Mouse (Mus musculus): ENCODE data around the gene Lysmd4.

Lysmd4 gene

GRCm38 (mm10) chr7:67342067-67342625 lies 119.8 kb downstream of the Lysmd4 start:
- no peak for DNase-seq (ENCODE audit: low read depth, low spot score)

- no peak for DNase-seq (ENCODE audit: low read depth, low spot score)
Observed at GRCm38 (mm10) chr7:67344443-67344842, 122.1 kb downstream of the Lysmd4 start.

DNA sequence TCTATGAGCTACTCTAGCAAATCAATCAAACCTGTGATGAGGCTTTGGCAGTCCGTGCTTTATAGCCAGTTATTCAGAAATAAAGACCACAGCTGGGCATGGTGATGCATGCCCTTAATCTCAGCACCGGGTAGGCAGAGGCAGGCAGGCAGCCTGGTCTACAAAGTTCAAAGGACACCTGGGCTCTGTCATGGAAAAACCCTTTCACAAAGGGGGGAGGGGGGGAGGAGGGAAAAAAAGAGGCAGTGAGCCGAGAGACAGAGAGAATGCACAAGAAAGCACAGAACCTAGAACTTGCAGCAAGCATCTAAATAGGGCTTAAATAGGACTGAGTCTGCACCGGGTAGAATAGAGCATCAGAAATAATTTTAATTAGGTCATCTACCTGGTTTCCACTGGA lies 130.6 kb downstream of the Lysmd4 start:
- DNase-seq (ENCODE audit: low read depth, low spot score) = no peak

GRCm38 (mm10) chr7:67353667-67354066 lies 131.3 kb downstream of the Lysmd4 start:
- no peak for DNase-seq (ENCODE audit: low read depth, low spot score)

- DNase-seq (ENCODE audit: low read depth, low spot score) = no peak
Observed at GRCm38 (mm10) chr7:67355870-67356269, 133.5 kb downstream of the Lysmd4 start.

Measured in telencephalon, adult 2 months (tissue).